In the genomic region with DNA sequence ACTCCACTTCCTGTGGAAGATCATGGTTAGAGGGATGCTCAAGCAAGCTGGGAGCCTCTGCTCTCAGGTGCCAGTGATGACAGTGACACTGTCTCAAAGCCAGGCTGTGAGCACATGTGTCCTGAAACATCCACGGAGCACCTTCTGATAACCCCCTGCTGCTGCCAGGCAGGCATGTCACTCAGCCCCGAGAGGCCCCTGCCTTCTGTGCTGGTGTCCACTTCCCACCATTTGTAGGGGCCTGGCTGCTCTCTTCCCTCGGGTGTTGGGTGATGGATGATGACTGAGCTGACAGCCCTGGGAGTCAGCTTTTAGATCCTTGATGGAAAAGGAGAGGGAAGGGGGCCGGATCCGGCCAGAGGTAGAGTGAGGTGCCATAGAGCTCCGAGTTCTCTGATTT, we compare ENCODE assay signal across 13 mouse cellular contexts. TPM values are rescaled to one million over a fixed set of nuclear protein-coding genes. Genes with fewer than 3 reads are reported as not detected.
DNase-seq lines count a peak whose midpoint lies in the region; ATAC-seq and TF ChIP-seq lines count a peak whose summit lies in the region.
"Had no signal": no experiment of that assay in that cellular context is flagged by ENCODE, and none has a peak within 500 bp of the region (broad histone marks: within the 10 kb centered on the region; RNA-seq: fewer than 3 reads in every experiment).

No protein-coding gene starts in this region.

- no peak for DNase-seq in forebrain, embryonic 11.5 days (ENCODE audit: low spot score)
- DNase-seq in hindbrain, embryonic 11.5 days (ENCODE audit: low spot score): no peak
- no peak for DNase-seq in hindbrain, postnatal 0 days (ENCODE audit: low spot score)
- no peak for DNase-seq in retina, postnatal 1 day
- no peak for DNase-seq in right cerebral cortex, postnatal 36 days (ENCODE audit: low spot score in 2 of 2)
- DNase-seq: cerebellum, adult 18-20 months; kidney, adult 9 months had no signal

- no peak overlapping the region for H3K9ac ChIP-seq in forebrain, embryonic 11.5 days (ENCODE audit: low read length)
- H3K9ac ChIP-seq in forebrain, embryonic 15.5 days (replicated peaks): no peak overlapping the region
- 0 out of 2 replicates have a peak overlapping the region, but pooled peaks have one; percentile 23 for H3K9ac ChIP-seq in hindbrain, embryonic 11.5 days (ENCODE audit: low read depth, low read length)
- H3K9ac ChIP-seq in hindbrain, postnatal 0 days (replicated peaks; ENCODE audit: low read length): no peak overlapping the region
- no peak overlapping the region for H3K9ac ChIP-seq in neural tube, embryonic 12.5 days
- no peak overlapping the region for H3K9ac ChIP-seq in neural tube, embryonic 15.5 days (replicated peaks)
- H3K9ac ChIP-seq: liver, embryonic 14.5 days had no signal

- H3K4me1 ChIP-seq in forebrain, embryonic 11.5 days (replicated peaks; ENCODE audit: control insufficient read depth, insufficient read depth, low read length): peaks cover 4% of the 10 kb centered on the region; the same call in 1 of the 2 replicates
- H3K4me1 ChIP-seq in forebrain, embryonic 15.5 days: peaks cover 11% of the 10 kb centered on the region
- peaks cover 2% of the 10 kb centered on the region; the same call in 1 of the 2 replicates for H3K4me1 ChIP-seq in hindbrain, embryonic 11.5 days (replicated peaks; ENCODE audit: control insufficient read depth, insufficient read depth, low read length)
- H3K4me1 ChIP-seq in hindbrain, postnatal 0 days (ENCODE audit: insufficient read depth, low read length): 0 out of 2 replicates have a peak, but pooled peaks cover 2% of the 10 kb centered on the region
- peaks cover 11% of the 10 kb centered on the region for H3K4me1 ChIP-seq in neural tube, embryonic 12.5 days
- peaks cover 8% of the 10 kb centered on the region for H3K4me1 ChIP-seq in neural tube, embryonic 15.5 days

- H3K4me2 ChIP-seq in forebrain, embryonic 11.5 days (ENCODE audit: low read depth, low read length, severe bottlenecking): 0 out of 2 replicates have a peak overlapping the region, but pooled peaks have one; percentile 8
- H3K4me2 ChIP-seq in forebrain, embryonic 15.5 days (replicated peaks): no peak overlapping the region
- peak overlapping the region; percentile 19; the same call in 1 of the 2 replicates for H3K4me2 ChIP-seq in hindbrain, embryonic 11.5 days (replicated peaks; ENCODE audit: low read depth, low read length)
- H3K4me2 ChIP-seq in hindbrain, postnatal 0 days (ENCODE audit: low read depth, low read length): no peak overlapping the region
- peak overlapping the region; percentile 89 for H3K4me2 ChIP-seq in neural tube, embryonic 12.5 days (replicated peaks)
- no peak overlapping the region for H3K4me2 ChIP-seq in neural tube, embryonic 15.5 days

- no peak overlapping the region for H3K27ac ChIP-seq in forebrain, embryonic 11.5 days (ENCODE audit: low read depth, low read length)
- no peak overlapping the region for H3K27ac ChIP-seq in forebrain, embryonic 15.5 days (replicated peaks)
- no peak overlapping the region for H3K27ac ChIP-seq in hindbrain, embryonic 11.5 days (ENCODE audit: low read depth, low read length)
- H3K27ac ChIP-seq in hindbrain, postnatal 0 days: no peak overlapping the region
- H3K27ac ChIP-seq in neural tube, embryonic 12.5 days: no peak overlapping the region
- H3K27ac ChIP-seq in neural tube, embryonic 15.5 days (replicated peaks): no peak overlapping the region
- H3K27ac ChIP-seq: liver, embryonic 14.5 days had no signal

- H3K36me3 ChIP-seq in forebrain, embryonic 11.5 days (ENCODE audit: control insufficient read depth, insufficient read depth, low read length): no peaks in the 10 kb centered on the region
- no peaks in the 10 kb centered on the region for H3K36me3 ChIP-seq in forebrain, embryonic 15.5 days
- H3K36me3 ChIP-seq in hindbrain, embryonic 11.5 days (ENCODE audit: control insufficient read depth, insufficient read depth, low read length): no peaks in the 10 kb centered on the region
- no peaks in the 10 kb centered on the region for H3K36me3 ChIP-seq in hindbrain, postnatal 0 days (ENCODE audit: insufficient read depth, low read length)
- no peaks in the 10 kb centered on the region for H3K36me3 ChIP-seq in neural tube, embryonic 12.5 days
- no peaks in the 10 kb centered on the region for H3K36me3 ChIP-seq in neural tube, embryonic 15.5 days
- H3K36me3 ChIP-seq: G1E had no signal

- H3K27me3 ChIP-seq in forebrain, embryonic 11.5 days (ENCODE audit: control insufficient read depth, insufficient read depth, low read length): peaks cover 19% of the 10 kb centered on the region
- peaks cover 33% of the 10 kb centered on the region for H3K27me3 ChIP-seq in forebrain, embryonic 15.5 days
- H3K27me3 ChIP-seq in hindbrain, embryonic 11.5 days (ENCODE audit: control insufficient read depth, insufficient read depth, low read length): peaks cover 21% of the 10 kb centered on the region
- H3K27me3 ChIP-seq in hindbrain, postnatal 0 days (ENCODE audit: insufficient read depth, low read length): peaks cover 15% of the 10 kb centered on the region
- peaks cover 39% of the 10 kb centered on the region for H3K27me3 ChIP-seq in neural tube, embryonic 12.5 days (replicated peaks)
- peaks cover 55% of the 10 kb centered on the region for H3K27me3 ChIP-seq in neural tube, embryonic 15.5 days (replicated peaks)

- H3K4me3 ChIP-seq in forebrain, embryonic 11.5 days (ENCODE audit: low read depth, low read length): no peak overlapping the region
- H3K4me3 ChIP-seq in forebrain, embryonic 15.5 days: no peak overlapping the region
- no peak overlapping the region for H3K4me3 ChIP-seq in hindbrain, embryonic 11.5 days (ENCODE audit: low read depth, low read length)
- no peak overlapping the region for H3K4me3 ChIP-seq in hindbrain, postnatal 0 days (ENCODE audit: low read length)
- H3K4me3 ChIP-seq in neural tube, embryonic 12.5 days: no peak overlapping the region
- no peak overlapping the region for H3K4me3 ChIP-seq in neural tube, embryonic 15.5 days (replicated peaks)

- TF ChIP-seq CTCF in hindbrain, postnatal 0 days (IDR thresholded peaks at IDR 0.05; ENCODE audit: low read depth): no peak

- 56% methylated on average over 6 of the region's 6 CpGs for WGBS in forebrain, embryonic 11.5 days
- 53% methylated on average over 6 of the region's 6 CpGs for WGBS in forebrain, embryonic 15.5 days
- WGBS in hindbrain, embryonic 11.5 days: 12% methylated on average over 6 of the region's 6 CpGs
- 37% methylated on average over 6 of the region's 6 CpGs for WGBS in hindbrain, postnatal 0 days
- WGBS in neural tube, embryonic 12.5 days: 22% methylated on average over 6 of the region's 6 CpGs
- WGBS in neural tube, embryonic 15.5 days: 39% methylated on average over 6 of the region's 6 CpGs

- ATAC-seq in forebrain, embryonic 11.5 days (replicated peaks; ENCODE audit: low FRiP score): no peak
- no peak for ATAC-seq in forebrain, embryonic 15.5 days (replicated peaks)
- ATAC-seq in hindbrain, embryonic 11.5 days (ENCODE audit: low FRiP score): no peak
- no peak for ATAC-seq in hindbrain, postnatal 0 days
- no peak for ATAC-seq in neural tube, embryonic 12.5 days (ENCODE audit: low FRiP score, low read depth)
- ATAC-seq in neural tube, embryonic 15.5 days (ENCODE audit: low FRiP score): no peak

- H3K9me3 ChIP-seq in forebrain, embryonic 11.5 days (ENCODE audit: control insufficient read depth, low read length): no peaks in the 10 kb centered on the region
- no peaks in the 10 kb centered on the region for H3K9me3 ChIP-seq in forebrain, embryonic 15.5 days
- H3K9me3 ChIP-seq in hindbrain, embryonic 11.5 days (ENCODE audit: control insufficient read depth, low read length): no peaks in the 10 kb centered on the region
- no peaks in the 10 kb centered on the region for H3K9me3 ChIP-seq in hindbrain, postnatal 0 days (ENCODE audit: low read length)
- H3K9me3 ChIP-seq in neural tube, embryonic 12.5 days: no peaks in the 10 kb centered on the region
- no peaks in the 10 kb centered on the region for H3K9me3 ChIP-seq in neural tube, embryonic 15.5 days (replicated peaks)
- H3K9me3 ChIP-seq: G1E had no signal

RNA-seq across cellular contexts. Expression of gene Prrx2, which starts 12.0 kb away (rescaled TPM):
- polyA plus RNA-seq in forebrain, embryonic 11.5 days (2014; fragmentation: Nextera tagmentation; extraction: Ambion mirVana): 30.8 and 33.6 TPM in 2 replicates
- polyA plus RNA-seq in forebrain, embryonic 15.5 days (2015; fragmentation: Nextera tagmentation; extraction: Ambion mirVana): 1.6 and 3.1 TPM in 2 replicates
- polyA plus RNA-seq in hindbrain, embryonic 11.5 days (2014; fragmentation: Nextera tagmentation; extraction: Ambion mirVana): 36.7 and 39.7 TPM in 2 replicates
- total RNA-seq in hindbrain, postnatal 0 days (2014; rRNA removed): 6.7 and 7.2 TPM in 2 replicates
- 5.0 and 5.6 TPM in 2 replicates for polyA plus RNA-seq in hindbrain, postnatal 0 days (2015; fragmentation: Nextera tagmentation; extraction: Ambion mirVana)
- 9.8 and 11.3 TPM in 2 replicates for polyA plus RNA-seq in neural tube, embryonic 12.5 days (2016; fragmentation: Nextera tagmentation; extraction: Ambion mirVana)
- 1.8 and 2.7 TPM in 2 replicates for polyA plus RNA-seq in neural tube, embryonic 15.5 days (2015; fragmentation: Nextera tagmentation; extraction: Ambion mirVana)
- total RNA-seq: G1E; megakaryocyte-erythroid progenitor cell, adult 5-6 weeks had no signal
- polyA plus RNA-seq: G1E had no signal

RNA-seq across cellular contexts. Expression of gene Asb6, which starts 16.6 kb away (rescaled TPM):
- 41.9 and 42.5 TPM in 2 replicates for polyA plus RNA-seq in forebrain, embryonic 11.5 days (2014; fragmentation: Nextera tagmentation; extraction: Ambion mirVana)
- 43.3 and 45.3 TPM in 2 replicates for polyA plus RNA-seq in forebrain, embryonic 15.5 days (2015; fragmentation: Nextera tagmentation; extraction: Ambion mirVana)
- 26.0 and 28.5 TPM in 2 replicates for polyA plus RNA-seq in hindbrain, embryonic 11.5 days (2014; fragmentation: Nextera tagmentation; extraction: Ambion mirVana)
- total RNA-seq in hindbrain, postnatal 0 days (2014; rRNA removed): 49.1 and 53.5 TPM in 2 replicates
- polyA plus RNA-seq in hindbrain, postnatal 0 days (2015; fragmentation: Nextera tagmentation; extraction: Ambion mirVana): 36.6 and 37.4 TPM in 2 replicates
- polyA plus RNA-seq in neural tube, embryonic 12.5 days (2016; fragmentation: Nextera tagmentation; extraction: Ambion mirVana): 38.0 and 41.3 TPM in 2 replicates
- 40.7 and 44.0 TPM in 2 replicates for polyA plus RNA-seq in neural tube, embryonic 15.5 days (2015; fragmentation: Nextera tagmentation; extraction: Ambion mirVana)

RNA-seq across cellular contexts. Expression of gene Ntmt1, which starts 39.1 kb away (rescaled TPM):
- 102 and 118 TPM in 2 replicates for polyA plus RNA-seq in forebrain, embryonic 11.5 days (2014; fragmentation: Nextera tagmentation; extraction: Ambion mirVana)
- polyA plus RNA-seq in forebrain, embryonic 15.5 days (2015; fragmentation: Nextera tagmentation; extraction: Ambion mirVana): 117 and 131 TPM in 2 replicates
- 108 and 110 TPM in 2 replicates for polyA plus RNA-seq in hindbrain, embryonic 11.5 days (2014; fragmentation: Nextera tagmentation; extraction: Ambion mirVana)
- total RNA-seq in hindbrain, postnatal 0 days (2014; rRNA removed): 79.5 and 96.3 TPM in 2 replicates
- polyA plus RNA-seq in hindbrain, postnatal 0 days (2015; fragmentation: Nextera tagmentation; extraction: Ambion mirVana): 95.9 and 99.6 TPM in 2 replicates
- polyA plus RNA-seq in neural tube, embryonic 12.5 days (2016; fragmentation: Nextera tagmentation; extraction: Ambion mirVana): 111 and 119 TPM in 2 replicates
- 92.6 and 107 TPM in 2 replicates for polyA plus RNA-seq in neural tube, embryonic 15.5 days (2015; fragmentation: Nextera tagmentation; extraction: Ambion mirVana)

RNA-seq across cellular contexts. Expression of gene 1700001O22Rik, which starts 43.3 kb away (rescaled TPM):
- polyA plus RNA-seq in forebrain, embryonic 11.5 days (2014; fragmentation: Nextera tagmentation; extraction: Ambion mirVana): 4.2 and 4.6 TPM in 2 replicates
- polyA plus RNA-seq in forebrain, embryonic 15.5 days (2015; fragmentation: Nextera tagmentation; extraction: Ambion mirVana): 2.6 and 3.7 TPM in 2 replicates
- polyA plus RNA-seq in hindbrain, embryonic 11.5 days (2014; fragmentation: Nextera tagmentation; extraction: Ambion mirVana): 2.7 and 4.0 TPM in 2 replicates
- 0.75 and 2.4 TPM in 2 replicates for total RNA-seq in hindbrain, postnatal 0 days (2014; rRNA removed)
- 1.8 and 2.6 TPM in 2 replicates for polyA plus RNA-seq in hindbrain, postnatal 0 days (2015; fragmentation: Nextera tagmentation; extraction: Ambion mirVana)
- 2.0 and 2.6 TPM in 2 replicates for polyA plus RNA-seq in neural tube, embryonic 12.5 days (2016; fragmentation: Nextera tagmentation; extraction: Ambion mirVana)
- polyA plus RNA-seq in neural tube, embryonic 15.5 days (2015; fragmentation: Nextera tagmentation; extraction: Ambion mirVana): 1.5 and 2.2 TPM in 2 replicates
- polyA plus RNA-seq: G1E; liver, embryonic 14.5 days had no signal

Comparison
In these comparisons a context has a peak if more than half of its experiments do, and no peak if none do; other contexts are left out.
1. H3K4me2 ChIP-seq: peak in forebrain, embryonic 11.5 days (single experiment), hindbrain, embryonic 11.5 days (single experiment) and neural tube, embryonic 12.5 days (single experiment); none in forebrain, embryonic 15.5 days (single experiment), hindbrain, postnatal 0 days (single experiment) and neural tube, embryonic 15.5 days (single experiment).